Mouse (Mus musculus): Measurements from ENCODE around the gene Mars2. TPM values are rescaled to one million over a fixed set of nuclear protein-coding genes. Genes with fewer than 3 reads are reported as not detected.

The Mars2 gene
- polyA plus RNA-seq, 1 experiment = 2.5 TPM

DNA sequence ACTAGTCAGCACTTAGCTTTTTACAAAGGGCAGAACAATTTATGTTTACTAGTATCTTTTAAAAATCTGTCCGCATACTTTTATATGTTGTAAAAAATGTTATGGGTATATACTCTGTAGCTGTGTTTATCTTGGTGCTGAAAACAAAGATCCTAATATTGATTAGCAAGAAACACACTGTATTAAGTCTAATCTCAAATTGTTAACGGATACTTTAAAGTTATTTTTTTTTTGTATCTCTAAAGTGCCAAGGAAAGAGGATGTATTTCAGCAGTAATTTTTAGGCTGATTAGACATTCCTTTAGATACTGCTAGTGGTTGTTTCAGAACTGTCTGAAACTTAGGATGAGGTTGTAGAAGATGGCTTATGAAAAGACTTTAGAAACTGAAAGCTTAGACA is 9.4 kb downstream of the Mars2 start:
- H3K27ac ChIP-seq (ENCODE audit: insufficient read depth, low read length) = no peak overlapping the region
- H3K4me3 ChIP-seq (ENCODE audit: extremely low read depth, insufficient read depth, insufficient read length) = no peak overlapping the region
- no peak for TF ChIP-seq POLR2A (IDR thresholded peaks at IDR 0.05; ENCODE audit: low read depth, low read length)
- no peak for TF ChIP-seq CTCF (IDR thresholded peaks at IDR 0.05; ENCODE audit: extremely low read depth, insufficient read depth, insufficient read length, insufficient replicate concordance)
- H3K27me3 ChIP-seq (ENCODE audit: control insufficient read depth, insufficient read depth, low read length) = no peaks in the 10 kb centered on the region
- H3K36me3 ChIP-seq (ENCODE audit: control insufficient read depth, insufficient read depth, low read length) = no peaks in the 10 kb centered on the region
- DNase-seq (ENCODE audit: low read depth in 1 of 2, low spot score in 2 of 2) = no peak
- no peaks in the 10 kb centered on the region for H3K4me1 ChIP-seq (ENCODE audit: control insufficient read depth, insufficient read depth, insufficient read length)
- WGBS = 87% methylated on average over 2 of the region's 2 CpGs

DNA sequence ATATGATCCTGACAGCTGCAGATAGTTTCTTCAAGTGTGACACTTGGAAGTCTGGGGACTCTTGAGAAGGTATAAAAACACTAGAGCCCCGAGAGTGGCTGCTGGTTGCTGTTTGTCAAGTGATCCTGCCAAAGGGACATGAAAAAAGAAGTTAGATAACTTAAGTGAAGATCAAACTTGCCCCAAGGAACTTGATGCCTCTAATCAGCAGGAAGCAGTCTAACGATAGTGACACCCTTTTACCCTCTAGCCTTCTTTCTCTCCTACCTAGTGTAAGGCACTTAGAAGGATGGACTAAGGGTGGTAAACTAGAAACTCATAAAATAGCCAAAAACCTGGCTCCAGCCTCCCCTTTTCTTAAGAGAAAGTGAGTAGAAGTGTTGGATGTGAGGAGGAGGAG is 27.4 kb downstream of the Mars2 start:
- Histone ChIP-seq H3K27me3 (ENCODE audit: control insufficient read depth, insufficient read depth, low read length) (no peaks in the 10 kb centered on the region), H3K27ac (ENCODE audit: insufficient read depth, low read length) (no peak overlapping the region), H3K36me3 (ENCODE audit: control insufficient read depth, insufficient read depth, low read length) (no peaks in the 10 kb centered on the region), H3K4me3 (ENCODE audit: extremely low read depth, insufficient read depth, insufficient read length) (no peak overlapping the region), H3K4me1 (ENCODE audit: control insufficient read depth, insufficient read depth, insufficient read length) (no peaks in the 10 kb centered on the region)
- DNase-seq (ENCODE audit: low read depth in 1 of 2, low spot score in 2 of 2) = no peak
- WGBS = 74% methylated on average over 2 of the region's 2 CpGs
- TF ChIP-seq CTCF (IDR thresholded peaks at IDR 0.05; ENCODE audit: extremely low read depth, insufficient read depth, insufficient read length, insufficient replicate concordance) = no peak
- no peak for TF ChIP-seq POLR2A (IDR thresholded peaks at IDR 0.05; ENCODE audit: low read depth, low read length)

DNA sequence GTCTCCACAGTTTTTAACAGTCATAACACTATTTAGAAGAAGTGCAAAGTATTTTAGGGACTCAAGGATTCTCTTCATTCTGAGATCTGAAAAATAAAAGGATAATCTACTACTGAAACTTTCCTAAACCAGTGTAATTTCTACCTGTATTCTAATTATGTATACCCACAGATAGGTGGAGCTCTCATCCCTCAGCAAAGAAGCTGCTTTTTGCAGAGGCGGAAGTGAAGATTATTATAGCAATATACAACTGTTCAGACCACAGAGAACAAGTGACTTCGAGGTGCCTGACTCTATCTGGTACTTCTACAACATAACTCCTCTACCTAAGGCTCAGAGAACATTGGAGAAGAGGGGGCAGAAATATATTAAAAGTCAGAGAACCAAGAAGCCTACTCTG is 28.5 kb downstream of the Mars2 start:
- no peak for DNase-seq (ENCODE audit: low read depth in 1 of 2, low spot score in 2 of 2)
- TF ChIP-seq POLR2A (IDR thresholded peaks at IDR 0.05; ENCODE audit: low read depth, low read length) (no peak), CTCF (IDR thresholded peaks at IDR 0.05; ENCODE audit: extremely low read depth, insufficient read depth, insufficient read length, insufficient replicate concordance) (no peak)
- Histone ChIP-seq H3K4me3 (ENCODE audit: extremely low read depth, insufficient read depth, insufficient read length) (no peak overlapping the region), H3K27me3 (ENCODE audit: control insufficient read depth, insufficient read depth, low read length) (no peaks in the 10 kb centered on the region), H3K4me1 (ENCODE audit: control insufficient read depth, insufficient read depth, insufficient read length) (no peaks in the 10 kb centered on the region), H3K36me3 (ENCODE audit: control insufficient read depth, insufficient read depth, low read length) (no peaks in the 10 kb centered on the region), H3K27ac (ENCODE audit: insufficient read depth, low read length) (no peak overlapping the region)
- 59% methylated on average over 2 of the region's 2 CpGs for WGBS

DNA sequence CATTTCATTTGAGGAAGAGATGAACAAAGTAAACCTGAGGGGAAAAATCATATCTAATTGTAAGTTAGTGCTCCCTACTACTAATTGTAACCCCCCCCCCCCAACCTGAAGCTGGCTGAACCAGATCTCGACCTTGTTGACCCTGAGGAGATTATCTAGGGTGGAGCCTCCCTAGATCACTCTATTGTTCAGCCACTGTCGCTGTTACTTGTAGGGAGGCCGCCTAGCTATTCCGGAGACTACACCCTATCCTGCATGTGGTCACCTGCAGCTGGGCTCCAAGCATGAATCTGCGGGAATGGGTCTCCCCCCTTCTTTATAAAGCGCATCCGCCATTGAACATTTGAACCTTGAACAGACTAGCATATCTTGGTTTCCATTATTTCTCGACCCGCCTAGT is 42.1 kb downstream of the Mars2 start:
- Histone ChIP-seq H3K27ac (ENCODE audit: insufficient read depth, low read length) (no peak overlapping the region), H3K27me3 (ENCODE audit: control insufficient read depth, insufficient read depth, low read length) (no peaks in the 10 kb centered on the region), H3K4me3 (ENCODE audit: extremely low read depth, insufficient read depth, insufficient read length) (no peak overlapping the region), H3K4me1 (ENCODE audit: control insufficient read depth, insufficient read depth, insufficient read length) (no peaks in the 10 kb centered on the region), H3K36me3 (ENCODE audit: control insufficient read depth, insufficient read depth, low read length) (no peaks in the 10 kb centered on the region)
- 87% methylated on average over 9 of the region's 9 CpGs for WGBS
- DNase-seq (ENCODE audit: low read depth in 1 of 2, low spot score in 2 of 2) = no peak
- no peak for TF ChIP-seq POLR2A (IDR thresholded peaks at IDR 0.05; ENCODE audit: low read depth, low read length)
- no peak for TF ChIP-seq CTCF (IDR thresholded peaks at IDR 0.05; ENCODE audit: extremely low read depth, insufficient read depth, insufficient read length, insufficient replicate concordance)

Other genes starting within 250 kb of the Mars2 start
- gene Sf3b1, start 209.7 kb upstream of the Mars2 start, polyA plus RNA-seq (2012; rRNA removed) = 35.5 and 39.0 TPM in 2 replicates
- gene Coq10b, start 184.4 kb upstream of the Mars2 start, polyA plus RNA-seq (2012; rRNA removed) = 3.1 and 3.3 TPM in 2 replicates
- 11.1 and 14.1 TPM in 2 replicates for gene Hspe1, start 149.0 kb upstream of the Mars2 start, polyA plus RNA-seq (2012; rRNA removed)
- 9.2 and 9.4 TPM in 2 replicates for gene Hspd1, start 148.9 kb upstream of the Mars2 start, polyA plus RNA-seq (2012; rRNA removed)
- 3.5 and 3.9 TPM in 2 replicates for gene Mob4, start 105.9 kb upstream of the Mars2 start, polyA plus RNA-seq (2012; rRNA removed)
- gene Rftn2, start 10.4 kb upstream of the Mars2 start, polyA plus RNA-seq (2012; rRNA removed) = 1.6 TPM in 2 replicates
- 0.30 and 0.40 TPM in 2 replicates for gene Boll, start 126.3 kb downstream of the Mars2 start, polyA plus RNA-seq (2012; rRNA removed)
- 0.49 and 0.72 TPM in 2 replicates for gene Plcl1, start 168.7 kb downstream of the Mars2 start, polyA plus RNA-seq (2012; rRNA removed)